Mouse (Mus musculus) ES-E14 (cell line): ENCODE results near the gene Kcnk2. TPM values are rescaled to one million over a fixed set of nuclear protein-coding genes. Genes with fewer than 3 reads are reported as not detected.

ENCODE experiments used
- DNase-seq: peaks from one replicate; pipeline ENCODE4 v3.0.0-alpha.2; 2013; ENCODE audit warnings: low read depth, low spot score
- H3K27ac ChIP-seq: 2 replicates; pipeline ENCODE4 v1.5.1; 2012; ENCODE audit warnings: low read depth, mild to moderate bottlenecking, low read length, moderate library complexity, mixed read lengths; ENCODE audit not compliant: poor library complexity, insufficient read depth, severe bottlenecking
- H3K36me3 ChIP-seq: 2 replicates; pipeline ENCODE4 v1.6.1; 2012; ENCODE audit warnings: mild to moderate bottlenecking, low read length, moderate library complexity, mixed read lengths; ENCODE audit not compliant: control insufficient read depth, poor library complexity, insufficient read depth, severe bottlenecking
- H3K4me1 ChIP-seq, 2 experiments: fragments of 150-350 bp in 1 of 2; sonication (generic) in 1 of 2; 2 replicates each; pipeline ENCODE4 v1.6.1; 2012; ENCODE audit warnings: low read length in 2 of 2, mild to moderate bottlenecking in 1 of 2, mixed read lengths in 1 of 2; ENCODE audit not compliant: control insufficient read depth in 2 of 2, insufficient read depth in 2 of 2, poor library complexity in 1 of 2
- H3K4me3 ChIP-seq, 2 experiments: fragments of 150-350 bp in 1 of 2; sonication (generic) in 1 of 2; 2 replicates each; pipeline ENCODE4 v1.5.1; 2012; ENCODE audit warnings: low read length in 2 of 2, low read depth in 1 of 2, mild to moderate bottlenecking in 1 of 2, mixed read lengths in 1 of 2; ENCODE audit not compliant: insufficient read depth in 1 of 2, poor library complexity in 1 of 2, severe bottlenecking in 1 of 2
- H3K9ac ChIP-seq: 2 replicates; pipeline ENCODE4 v1.6.1; 2012; ENCODE audit warnings: low read depth, mild to moderate bottlenecking, low read length, mixed read lengths; ENCODE audit not compliant: poor library complexity, insufficient read depth, severe bottlenecking
- H3K9me3 ChIP-seq: fragments of 150-350 bp; sonication (generic); 2 replicates; pipeline ENCODE4 v1.6.1; 2012; ENCODE audit warnings: low read depth, mild to moderate bottlenecking, low read length; ENCODE audit not compliant: control insufficient read depth, insufficient read depth
- CHD2 ChIP-seq: IDR thresholded peaks from 2 replicates; pipeline ENCODE4 v1.6.1; 2014; ENCODE audit warnings: mild to moderate bottlenecking, low read depth, low read length, inconsistent platforms
- HCFC1 ChIP-seq: IDR thresholded peaks from 2 replicates; pipeline ENCODE4 v1.6.1; 2012; ENCODE audit warnings: low read length, inconsistent platforms, borderline replicate concordance; ENCODE audit not compliant: insufficient read depth
- MAFK ChIP-seq: IDR thresholded peaks from 2 replicates; pipeline ENCODE4 v1.6.1; 2014; ENCODE audit warnings: mild to moderate bottlenecking, low read depth, low read length, inconsistent platforms; ENCODE audit not compliant: insufficient read depth
- ZC3H11A ChIP-seq: IDR thresholded peaks from 2 replicates; pipeline ENCODE4 v1.6.1; 2012; ENCODE audit warnings: low read depth, mild to moderate bottlenecking, inconsistent platforms, low read length, borderline replicate concordance
- ZNF384 ChIP-seq: IDR thresholded peaks from 2 replicates; pipeline ENCODE4 v1.6.1; 2012; ENCODE audit warnings: low read depth, low read length, inconsistent platforms
- in situ Hi-C, 2 experiments: fragments of 600-800 bp; cut with MboI; formaldehyde crosslinking; loops; one replicate each; pipeline ENCODE4 v1.15.1; 2025; ENCODE audit warnings: low sequenced_read_pairs in 2 of 2, inconsistent platforms in 1 of 2; ENCODE audit not compliant: unreplicated experiment in 2 of 2
- total RNA-seq: library from RNA; depleted of rRNA; stranded (reverse); fragments of 300-350 nt; gene quantifications from 2 replicates; pipeline ENCODE4 v1.2.3, GENCODE M21; 2012

Kcnk2 gene
- total RNA-seq, 1 experiment: 0.94 TPM

GRCm38 (mm10) chr1:189171138-189171537 is 230.9 kb downstream of the Kcnk2 start:
- no peaks in the 10 kb centered on the region for H3K9me3 ChIP-seq
- in situ Hi-C loops: no loop called here

GRCm38 (mm10) chr1:189165756-189166155 is 236.3 kb downstream of the Kcnk2 start:
- Histone ChIP-seq H3K4me1 (no peaks in the 10 kb centered on the region), H3K36me3 (no peaks in the 10 kb centered on the region), H3K9ac (no peak overlapping the region), H3K27ac (no peak overlapping the region), H3K4me3 (no peak overlapping the region), H3K9me3 (no peaks in the 10 kb centered on the region)
- TF ChIP-seq CHD2: no peak
- no peak for TF ChIP-seq ZC3H11A
- no peak for TF ChIP-seq HCFC1
- TF ChIP-seq MAFK: no peak
- no peak for TF ChIP-seq ZNF384
- in situ Hi-C loops: no loop called here
- DNase-seq: no peak

More at GRCm38 (mm10) chr1:189171138-189171537, 230.9 kb downstream of the Kcnk2 start:
- no peak overlapping the region for H3K27ac ChIP-seq
- H3K9ac ChIP-seq: no peak overlapping the region
- H3K4me3 ChIP-seq: no peak overlapping the region
- TF ChIP-seq ZNF384 (no peak), ZC3H11A (no peak), MAFK (no peak), CHD2 (no peak), HCFC1 (no peak)
- DNase-seq: no peak
- no peaks in the 10 kb centered on the region for H3K4me1 ChIP-seq
- no peaks in the 10 kb centered on the region for H3K36me3 ChIP-seq

DNA sequence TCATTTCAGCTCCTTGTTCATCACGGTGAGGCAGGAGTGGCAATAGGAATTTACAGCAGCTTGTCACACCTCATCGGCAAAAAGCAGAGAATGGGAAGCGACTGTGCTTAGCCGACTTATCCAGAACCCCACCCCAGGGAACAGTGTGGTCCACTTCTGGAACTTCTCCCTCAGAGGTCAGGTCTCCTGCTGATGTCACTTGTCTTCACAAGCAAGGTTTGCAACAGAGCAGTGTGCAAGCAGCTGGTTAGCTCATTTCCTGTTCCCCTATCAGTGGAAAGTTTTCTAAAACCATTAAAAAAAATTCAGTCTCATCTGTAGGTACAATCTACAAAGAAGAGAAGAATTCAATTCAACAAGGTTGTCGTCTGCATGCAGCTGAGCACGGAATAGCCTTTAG is 236.9 kb downstream of the Kcnk2 start:
- in situ Hi-C loops: no loop called here
- Histone ChIP-seq H3K9me3 (no peaks in the 10 kb centered on the region), H3K4me3 (no peak overlapping the region), H3K9ac (no peak overlapping the region), H3K36me3 (no peaks in the 10 kb centered on the region), H3K27ac (no peak overlapping the region), H3K4me1 (no peaks in the 10 kb centered on the region)
- no peak for TF ChIP-seq HCFC1
- no peak for DNase-seq

DNA sequence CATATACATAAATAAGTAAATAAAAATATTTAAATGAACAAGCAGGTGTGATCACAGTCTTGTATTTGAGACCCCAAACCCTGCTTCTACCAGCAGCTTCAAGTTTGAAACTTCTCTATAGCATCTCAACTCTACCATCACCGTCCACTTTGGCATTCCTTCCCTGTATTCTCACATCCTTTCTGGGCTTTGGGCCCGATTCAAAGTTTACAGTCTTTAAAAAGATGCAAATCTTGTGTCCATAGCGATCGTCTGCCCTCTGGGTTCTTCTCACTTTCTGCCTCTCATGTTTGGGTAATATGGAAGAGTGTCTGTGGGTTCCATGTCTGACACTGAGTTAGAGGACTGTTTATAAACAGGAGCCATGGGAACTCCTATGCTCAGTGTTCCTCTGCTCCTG is 237.4 kb downstream of the Kcnk2 start:
- no peaks in the 10 kb centered on the region for H3K9me3 ChIP-seq
- TF ChIP-seq HCFC1: no peak
- TF ChIP-seq ZNF384: no peak
- no peak for TF ChIP-seq CHD2
- no peak for TF ChIP-seq MAFK
- TF ChIP-seq ZC3H11A: no peak
- no peaks in the 10 kb centered on the region for H3K36me3 ChIP-seq
- DNase-seq: no peak
- H3K27ac ChIP-seq: no peak overlapping the region
- no peak overlapping the region for H3K9ac ChIP-seq
- in situ Hi-C loops: no loop called here
- no peak overlapping the region for H3K4me3 ChIP-seq
- H3K4me1 ChIP-seq: no peaks in the 10 kb centered on the region

DNA sequence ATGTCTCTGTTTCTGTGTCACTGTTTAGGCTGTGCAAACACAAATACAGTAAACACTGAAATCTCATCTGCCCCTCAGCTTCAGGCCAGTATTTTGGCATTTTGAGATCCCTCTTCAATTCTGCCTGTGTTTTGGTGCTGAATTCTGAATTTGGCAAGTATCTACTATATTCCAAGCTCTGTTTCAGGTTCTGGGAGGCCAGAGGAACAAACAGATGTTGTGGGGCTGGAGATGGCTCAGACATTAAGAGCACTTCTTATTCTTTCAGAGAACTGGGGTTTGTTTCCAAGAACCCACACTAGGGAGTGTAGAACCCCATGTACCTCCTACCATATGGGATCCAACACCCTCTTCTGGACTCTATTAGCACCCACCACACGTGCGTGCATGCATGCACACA is 237.8 kb downstream of the Kcnk2 start:
- Histone ChIP-seq H3K9me3 (no peaks in the 10 kb centered on the region), H3K4me3 (no peak overlapping the region), H3K4me1 (no peaks in the 10 kb centered on the region), H3K36me3 (no peaks in the 10 kb centered on the region), H3K9ac (no peak overlapping the region), H3K27ac (no peak overlapping the region)
- no peak for DNase-seq
- in situ Hi-C loops: no loop called here
- no peak for TF ChIP-seq MAFK
- TF ChIP-seq ZC3H11A: no peak
- TF ChIP-seq CHD2: no peak
- TF ChIP-seq ZNF384: no peak
- no peak for TF ChIP-seq HCFC1
